Mouse (Mus musculus): ENCODE results near the gene Exosc8.
"Not testable (repeated sequence)": the region's sequence is repeated elsewhere in the genome, so short reads cannot be mapped to it uniquely, and the experiment has no call there.

Exosc8 gene

GRCm38 (mm10) chr3:54734411-54735246 is 564 bp downstream of the Exosc8 start:
- DNase-seq (ENCODE audit: low spot score), result peak; percentile 89

- no peak for DNase-seq (ENCODE audit: low spot score)
Observed at GRCm38 (mm10) chr3:54732371-54732770, 2.8 kb downstream of the Exosc8 start.

- DNase-seq (ENCODE audit: low spot score), result no peak
Observed at GRCm38 (mm10) chr3:54731626-54732150, 3.5 kb downstream of the Exosc8 start.

GRCm38 (mm10) chr3:54728100-54728499 is 7.1 kb downstream of the Exosc8 start:
- DNase-seq (ENCODE audit: low spot score), result no peak

- DNase-seq (ENCODE audit: low spot score), result no peak
Observed at GRCm38 (mm10) chr3:54727588-54727987, 7.6 kb downstream of the Exosc8 start.

- no peak for DNase-seq (ENCODE audit: low spot score)
Observed at GRCm38 (mm10) chr3:54725344-54725743, 9.8 kb downstream of the Exosc8 start.

- DNase-seq (ENCODE audit: low spot score), result peak; percentile 32
Observed at GRCm38 (mm10) chr3:54723741-54724500, 11.3 kb downstream of the Exosc8 start.

- DNase-seq (ENCODE audit: low spot score), result peak; percentile 42
Observed at GRCm38 (mm10) chr3:54718947-54719346, 16.2 kb downstream of the Exosc8 start.

- DNase-seq (ENCODE audit: low spot score), result no peak
Observed at GRCm38 (mm10) chr3:54717348-54717747, 17.8 kb downstream of the Exosc8 start.

- no peak for DNase-seq (ENCODE audit: low spot score)
Observed at GRCm38 (mm10) chr3:54715461-54715860, 19.7 kb downstream of the Exosc8 start.

- no peak for DNase-seq (ENCODE audit: low spot score)
Observed at GRCm38 (mm10) chr3:54714253-54714652, 20.9 kb downstream of the Exosc8 start, which contains the start of gene Gm21958. Gene Gm21958, minus strand, starts transcription at chr3:54714353.

GRCm38 (mm10) chr3:54708972-54709371 is 26.2 kb downstream of the Exosc8 start:
- DNase-seq (ENCODE audit: low spot score), result no peak

- not testable (repeated sequence) for DNase-seq (ENCODE audit: low spot score)
Observed at GRCm38 (mm10) chr3:54704106-54704505, 31.1 kb downstream of the Exosc8 start.

GRCm38 (mm10) chr3:54699759-54700301 is 35.4 kb downstream of the Exosc8 start:
- DNase-seq (ENCODE audit: low spot score), result no peak

- DNase-seq (ENCODE audit: low spot score), result no peak
Observed at GRCm38 (mm10) chr3:54693056-54693415, 42.2 kb downstream of the Exosc8 start.

GRCm38 (mm10) chr3:54692202-54693055 is 42.8 kb downstream of the Exosc8 start, which contains the start of gene Supt20:
Gene Supt20, plus strand, starts transcription at chr3:54692807.
- DNase-seq (ENCODE audit: low spot score), result peak; percentile 93

- DNase-seq (ENCODE audit: low spot score), result no peak
Observed at GRCm38 (mm10) chr3:54689091-54689490, 46.1 kb downstream of the Exosc8 start.

GRCm38 (mm10) chr3:54687245-54687644 is 47.9 kb downstream of the Exosc8 start:
- DNase-seq (ENCODE audit: low spot score), result no peak

- no peak for DNase-seq (ENCODE audit: low spot score)
Observed at GRCm38 (mm10) chr3:54685202-54685601, 50.0 kb downstream of the Exosc8 start.

- DNase-seq (ENCODE audit: low spot score), result no peak
Observed at GRCm38 (mm10) chr3:54681310-54682204, 53.6 kb downstream of the Exosc8 start.

Measured in layer of hippocampus, adult 11-12 months (tissue).